Mouse (Mus musculus) liver, adult 2 months (tissue): ENCODE measurements around the gene Clasp1.

Source experiments
- CTCF ChIP-seq: fragments of 200-500 bp; IDR thresholded peaks from 2 replicates; pipeline ENCODE4 v1.5.1; 2011; ENCODE audit warnings: low read depth, low read length, control low read depth
- POLR2A ChIP-seq: fragments of 200-500 bp; IDR thresholded peaks from 2 replicates; pipeline ENCODE4 v1.6.1; 2011; ENCODE audit warnings: low read length, control low read depth; ENCODE audit not compliant: insufficient read depth; ENCODE audit errors: extremely low read depth

DNA sequence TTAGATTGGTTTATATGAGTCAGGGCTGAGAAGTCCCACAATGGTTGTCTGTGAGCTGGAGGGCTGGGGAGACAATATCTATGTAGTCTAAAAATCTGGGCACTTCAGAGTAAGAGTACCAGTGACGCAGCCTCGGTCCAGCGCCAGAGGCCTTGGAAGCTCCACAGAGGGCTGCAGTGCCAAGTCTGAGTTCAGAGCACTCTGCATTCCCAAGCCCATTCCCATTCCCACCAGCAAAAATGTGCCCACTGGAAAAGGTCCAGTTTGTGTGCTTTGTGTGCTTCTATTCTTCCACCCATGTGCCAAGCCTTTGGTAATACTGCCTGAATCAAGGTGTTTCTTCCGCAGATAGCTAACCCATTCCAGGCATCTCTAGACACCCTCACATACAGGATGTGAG, 49.0 kb downstream of the Clasp1 start:
- TF ChIP-seq CTCF (no peak), POLR2A (no peak)
